Mouse (Mus musculus) erythroid progenitor cell, adult 5-6 weeks (primary cell): ENCODE measurements around the gene Gm28047. TPM values are rescaled to one million over a fixed set of nuclear protein-coding genes. Genes with fewer than 3 reads are reported as not detected.
"Not testable (repeated sequence)": the region's sequence is repeated elsewhere in the genome, so short reads cannot be mapped to it uniquely, and the experiment has no call there.

Source experiments
- ATAC-seq: replicated peaks from 2 replicates; pipeline ENCODE4 v1.8.0; 2016; ENCODE audit warnings: moderate number of reproducible peaks, mild to moderate bottlenecking, moderate TSS enrichment, inconsistent platforms; ENCODE audit not compliant: poor library complexity, low FRiP score, severe bottlenecking
- total RNA-seq, 2 experiments: library from RNA; stranded (forward) in 1 of 2; stranded (reverse) in 1 of 2; fragments of 150-400 nt in 1 of 2; fragments of 186-747, 209-891 nt in 1 of 2; gene quantifications; 2 replicates each; pipeline versions ENCODE4 v1.2.3 to v1.2.4; 2015 to 2017; ENCODE audit warnings: low replicate concordance in 2 of 2

Gene Gm28047
- total RNA-seq, 2 experiments from 2014 or later, result not detected

GRCm38 (mm10) chr15:102622536-102622935 is 2.3 kb downstream of the Gm28047 start:
- ATAC-seq, result no peak

GRCm38 (mm10) chr15:102620765-102621164 is 4.1 kb downstream of the Gm28047 start:
- ATAC-seq, result no peak

- ATAC-seq, result no peak
These were observed 5.4 kb downstream of the Gm28047 start for GRCm38 (mm10) chr15:102619486-102619885.

- ATAC-seq, result no peak
These were observed 7.2 kb downstream of the Gm28047 start for GRCm38 (mm10) chr15:102617654-102618053.

- no peak for ATAC-seq
These were observed 8.7 kb downstream of the Gm28047 start for GRCm38 (mm10) chr15:102616174-102616573.

GRCm38 (mm10) chr15:102614224-102614623 is 10.6 kb downstream of the Gm28047 start:
- no peak for ATAC-seq

GRCm38 (mm10) chr15:102612966-102613365 is 11.9 kb downstream of the Gm28047 start:
- ATAC-seq, result no peak

GRCm38 (mm10) chr15:102608586-102608985 is 16.3 kb downstream of the Gm28047 start:
- ATAC-seq, result not testable (repeated sequence)

GRCm38 (mm10) chr15:102593996-102594656 is 30.7 kb downstream of the Gm28047 start:
- no peak for ATAC-seq

- ATAC-seq, result no peak
These were observed 32.2 kb downstream of the Gm28047 start for GRCm38 (mm10) chr15:102592674-102593073.

GRCm38 (mm10) chr15:102590567-102590966 is 34.3 kb downstream of the Gm28047 start:
- ATAC-seq, result no peak

GRCm38 (mm10) chr15:102589826-102590225 is 35.0 kb downstream of the Gm28047 start:
- no peak for ATAC-seq

GRCm38 (mm10) chr15:102585501-102585900 is 39.4 kb downstream of the Gm28047 start:
- no peak for ATAC-seq

- ATAC-seq, result no peak
These were observed 41.0 kb downstream of the Gm28047 start for GRCm38 (mm10) chr15:102583708-102584383.

GRCm38 (mm10) chr15:102581205-102581604 is 43.7 kb downstream of the Gm28047 start:
- no peak for ATAC-seq

- ATAC-seq, result no peak
These were observed 46.5 kb downstream of the Gm28047 start for GRCm38 (mm10) chr15:102578351-102578750.

- no peak for ATAC-seq
These were observed 47.9 kb downstream of the Gm28047 start for GRCm38 (mm10) chr15:102576972-102577371.

- ATAC-seq, result no peak
These were observed 52.8 kb downstream of the Gm28047 start for GRCm38 (mm10) chr15:102572081-102572480.

GRCm38 (mm10) chr15:102567849-102568248 is 57.0 kb downstream of the Gm28047 start:
- ATAC-seq, result no peak

GRCm38 (mm10) chr15:102563681-102564080 is 61.2 kb downstream of the Gm28047 start:
- ATAC-seq, result no peak

- ATAC-seq, result no peak
These were observed 61.8 kb downstream of the Gm28047 start for GRCm38 (mm10) chr15:102563061-102563460.
